Mouse (Mus musculus) hindbrain, embryonic 13.5 days (tissue): ENCODE results near the gene Cnnm2. TPM values are rescaled to one million over a fixed set of nuclear protein-coding genes. Genes with fewer than 3 reads are reported as not detected.
"Not testable (repeated sequence)": the region's sequence is repeated elsewhere in the genome, so short reads cannot be mapped to it uniquely, and the experiment has no call there.

ENCODE experiments used
- ATAC-seq: fragments of 200-750 bp; cut with Nextera tagmentation; 2 replicates; pipeline ENCODE4 v1.8.0; 2017; ENCODE audit warnings: moderate TSS enrichment; ENCODE audit not compliant: low FRiP score
- H3K27ac ChIP-seq: fragments of 300-500 bp; sonication (generic); 2 replicates; pipeline ENCODE4 v1.5.1; 2015; ENCODE audit warnings: inconsistent platforms, mild to moderate bottlenecking, moderate library complexity
- H3K27me3 ChIP-seq: fragments of 300-500 bp; sonication (generic); 2 replicates; pipeline ENCODE4 v1.6.1; 2015; ENCODE audit warnings: mild to moderate bottlenecking, inconsistent platforms
- H3K36me3 ChIP-seq: fragments of 300-500 bp; sonication (generic); 2 replicates; pipeline ENCODE4 v1.6.1; 2015; ENCODE audit warnings: mild to moderate bottlenecking, inconsistent platforms
- H3K4me1 ChIP-seq: fragments of 300-500 bp; sonication (generic); replicated peaks from 2 replicates; pipeline ENCODE4 v1.6.1; 2015; ENCODE audit warnings: inconsistent platforms
- H3K4me2 ChIP-seq: fragments of 300-500 bp; sonication (generic); 2 replicates; pipeline ENCODE4 v1.6.1; 2015; ENCODE audit warnings: inconsistent platforms, mild to moderate bottlenecking, moderate library complexity
- H3K4me3 ChIP-seq: fragments of 300-500 bp; sonication (generic); 2 replicates; pipeline ENCODE4 v1.5.1; 2015; ENCODE audit warnings: mild to moderate bottlenecking, inconsistent platforms
- H3K9ac ChIP-seq: fragments of 300-500 bp; sonication (generic); 2 replicates; pipeline ENCODE4 v1.6.1; 2015; ENCODE audit warnings: mild to moderate bottlenecking, inconsistent platforms
- H3K9me3 ChIP-seq: fragments of 300-500 bp; sonication (generic); 2 replicates; pipeline ENCODE4 v1.6.1; 2016; ENCODE audit warnings: inconsistent platforms
- WGBS: fragments of 180-500 bp; shearing (Covaris S2); methylation state at CpG from one replicate; pipeline ENCODE4 v1.1.7; 2015; 5-methylcytosine and 5-hydroxymethylcytosine counted together
- polyA plus RNA-seq: library from polyadenylated mRNA; unstranded; fragments of >200 nt; fragmentation: Nextera tagmentation; extraction: Ambion mirVana; gene quantifications from 2 replicates; pipeline ENCODE4 v1.2.1, GENCODE M21; 2015

Cnnm2 gene
- polyA plus RNA-seq, 1 experiment from 2014 or later: 5.8 TPM

- Histone ChIP-seq H3K36me3 (no peaks in the 10 kb centered on the region), H3K9me3 (no peaks in the 10 kb centered on the region), H3K4me1 (no peaks in the 10 kb centered on the region), H3K27me3 (no peaks in the 10 kb centered on the region), H3K9ac (no peak overlapping the region), H3K4me3 (no peak overlapping the region), H3K27ac (no peak overlapping the region), H3K4me2 (no peak overlapping the region)
- WGBS: 77% methylated on average over 5 of the region's 5 CpGs
- no peak for ATAC-seq
These were observed 26.2 kb upstream of the Cnnm2 start for GRCm38 (mm10) chr19:46735241-46735640.

GRCm38 (mm10) chr19:46737106-46737505 lies 24.3 kb upstream of the Cnnm2 start:
- H3K9ac ChIP-seq: no peak overlapping the region
- 88% methylated on average over 7 of the region's 7 CpGs for WGBS
- no peaks in the 10 kb centered on the region for H3K36me3 ChIP-seq
- H3K4me3 ChIP-seq: no peak overlapping the region
- no peaks in the 10 kb centered on the region for H3K27me3 ChIP-seq
- H3K4me1 ChIP-seq: no peaks in the 10 kb centered on the region
- no peak for ATAC-seq
- no peak overlapping the region for H3K4me2 ChIP-seq
- H3K9me3 ChIP-seq: no peaks in the 10 kb centered on the region
- H3K27ac ChIP-seq: no peak overlapping the region

DNA sequence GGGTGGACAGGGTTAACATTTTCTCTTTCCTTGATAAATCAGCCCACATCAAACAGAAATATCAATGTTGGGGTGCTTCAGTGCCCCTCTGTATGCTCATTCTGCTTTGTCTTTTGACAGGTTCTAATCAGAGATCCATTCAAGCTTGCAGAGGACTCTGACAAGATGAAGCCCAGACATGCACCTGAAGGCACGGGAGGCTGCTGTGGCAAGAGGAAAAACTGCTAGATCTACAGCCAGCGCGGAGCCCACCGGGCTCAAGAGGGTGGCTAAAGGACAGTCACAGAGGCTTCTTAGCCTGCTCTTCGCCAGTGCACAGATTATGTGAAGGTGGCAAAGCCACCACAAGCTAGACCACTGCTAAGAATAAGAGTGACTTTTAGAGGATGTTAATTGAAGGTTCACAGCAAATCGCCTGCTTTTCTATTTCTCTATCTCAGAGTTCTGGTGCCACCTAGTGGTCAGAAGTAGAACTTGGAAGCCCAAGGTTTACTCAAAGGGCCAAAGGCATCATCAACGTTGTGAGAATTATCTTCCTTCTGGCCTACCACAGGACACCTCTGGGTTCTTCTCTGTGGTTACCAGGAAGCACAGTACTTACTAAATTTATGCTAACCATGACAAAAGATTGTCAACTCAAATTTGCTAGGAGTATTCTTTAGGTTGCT lies 20.9 kb upstream of the Cnnm2 start:
- Histone ChIP-seq H3K27me3 (no peaks in the 10 kb centered on the region), H3K27ac (no peak overlapping the region), H3K4me1 (no peaks in the 10 kb centered on the region), H3K9ac (no peak overlapping the region), H3K4me3 (no peak overlapping the region), H3K9me3 (no peaks in the 10 kb centered on the region), H3K4me2 (no peak overlapping the region), H3K36me3 (no peaks in the 10 kb centered on the region)
- ATAC-seq: no peak
- 51% methylated on average over 7 of the region's 7 CpGs for WGBS

DNA sequence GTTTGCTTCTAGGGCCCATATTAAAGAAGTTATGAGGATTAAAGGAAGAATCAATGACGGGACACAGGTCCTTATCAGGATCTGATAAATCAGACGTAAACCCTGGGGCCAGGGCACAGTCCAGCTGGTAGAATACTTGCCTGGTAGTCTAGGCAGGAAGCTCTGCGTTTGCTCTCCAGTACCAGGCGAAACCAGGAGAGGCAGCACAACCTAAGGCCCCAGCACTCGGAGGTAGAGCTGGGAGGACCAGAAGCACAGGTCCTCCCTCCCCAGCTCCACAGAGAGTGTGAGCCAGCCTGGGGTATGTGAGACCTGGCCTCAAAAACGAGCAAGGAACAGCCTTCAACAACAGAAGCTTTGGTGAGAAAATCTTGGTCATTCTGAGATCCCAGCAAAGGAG lies 19.8 kb upstream of the Cnnm2 start:
- H3K4me1 ChIP-seq: no peaks in the 10 kb centered on the region
- no peak overlapping the region for H3K9ac ChIP-seq
- H3K4me2 ChIP-seq: no peak overlapping the region
- H3K27ac ChIP-seq: no peak overlapping the region
- WGBS: 50% methylated on average over 6 of the region's 6 CpGs
- H3K4me3 ChIP-seq: no peak overlapping the region
- no peaks in the 10 kb centered on the region for H3K36me3 ChIP-seq
- ATAC-seq: no peak
- no peaks in the 10 kb centered on the region for H3K27me3 ChIP-seq
- H3K9me3 ChIP-seq: no peaks in the 10 kb centered on the region

DNA sequence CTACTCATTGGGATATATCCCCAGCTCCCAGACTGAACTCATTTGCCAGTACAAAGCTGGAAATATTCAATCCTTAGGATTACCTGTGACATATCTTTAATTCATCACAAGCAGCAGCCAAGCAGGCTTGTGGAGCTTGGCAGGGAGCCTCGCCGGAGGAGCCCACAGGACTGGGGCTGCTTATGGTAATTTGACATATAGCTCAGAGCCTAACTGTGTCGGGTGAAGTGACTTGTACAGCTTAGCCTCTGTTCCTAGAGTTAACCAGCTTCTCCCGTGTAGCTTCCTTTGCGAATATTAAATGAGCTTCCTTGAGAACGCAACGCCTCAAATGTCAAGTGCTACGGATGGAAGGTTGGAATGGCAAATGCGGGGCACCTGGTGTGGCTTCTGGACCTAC lies 16.7 kb upstream of the Cnnm2 start:
- Histone ChIP-seq H3K9me3 (no peaks in the 10 kb centered on the region), H3K4me2 (no peak overlapping the region), H3K4me1 (no peaks in the 10 kb centered on the region), H3K27me3 (no peaks in the 10 kb centered on the region), H3K27ac (no peak overlapping the region), H3K4me3 (no peak overlapping the region), H3K9ac (no peak overlapping the region), H3K36me3 (no peaks in the 10 kb centered on the region)
- ATAC-seq: no peak
- WGBS: 67% methylated on average over 9 of the region's 9 CpGs

GRCm38 (mm10) chr19:46747799-46748198 lies 13.6 kb upstream of the Cnnm2 start:
- no peak for ATAC-seq
- H3K9ac ChIP-seq: no peak overlapping the region
- H3K27me3 ChIP-seq: no peaks in the 10 kb centered on the region
- no peaks in the 10 kb centered on the region for H3K36me3 ChIP-seq
- 90% methylated on average over 3 of the region's 3 CpGs for WGBS
- H3K9me3 ChIP-seq: no peaks in the 10 kb centered on the region
- no peak overlapping the region for H3K4me2 ChIP-seq
- no peak overlapping the region for H3K4me3 ChIP-seq
- no peak overlapping the region for H3K27ac ChIP-seq
- H3K4me1 ChIP-seq: no peaks in the 10 kb centered on the region

GRCm38 (mm10) chr19:46752235-46752634 lies 9.2 kb upstream of the Cnnm2 start:
- H3K4me3 ChIP-seq: no peak overlapping the region
- 0 out of 2 replicates have a peak, but pooled peaks cover 5% of the 10 kb centered on the region for H3K27me3 ChIP-seq
- no peak overlapping the region for H3K27ac ChIP-seq
- no peak overlapping the region for H3K4me2 ChIP-seq
- no peaks in the 10 kb centered on the region for H3K4me1 ChIP-seq
- no peak overlapping the region for H3K9ac ChIP-seq
- WGBS: 88% methylated on average over 5 of the region's 5 CpGs
- no peak for ATAC-seq
- no peaks in the 10 kb centered on the region for H3K36me3 ChIP-seq
- no peaks in the 10 kb centered on the region for H3K9me3 ChIP-seq

- no peak for ATAC-seq
- WGBS: 56% methylated on average over 9 of the region's 9 CpGs
- no peak overlapping the region for H3K4me2 ChIP-seq
These were observed 6.3 kb upstream of the Cnnm2 start for GRCm38 (mm10) chr19:46755066-46755465.

DNA sequence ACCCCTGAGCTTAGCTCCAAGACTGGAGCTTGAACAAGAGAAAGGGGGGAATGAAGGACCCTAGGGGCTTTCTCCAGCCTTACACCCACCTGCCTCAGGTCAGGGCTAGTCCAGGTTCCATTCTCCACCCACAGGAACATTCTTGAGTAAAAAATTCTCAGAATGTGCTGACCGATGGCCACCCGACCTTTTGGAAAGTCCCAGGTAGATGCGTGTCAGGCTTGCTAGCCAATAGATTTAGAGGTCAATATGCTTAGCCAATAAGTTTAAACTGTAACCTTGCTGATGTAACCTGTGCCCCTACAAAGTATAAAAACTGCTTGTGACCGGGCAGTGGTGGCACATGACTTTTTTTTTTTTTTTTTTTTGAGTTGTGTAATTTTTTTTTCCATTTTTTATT lies 5.2 kb upstream of the Cnnm2 start:
- H3K27me3 ChIP-seq: peaks cover 10% of the 10 kb centered on the region; the same call in 1 of the 2 replicates
- no peaks in the 10 kb centered on the region for H3K36me3 ChIP-seq
- no peak for ATAC-seq
- H3K9me3 ChIP-seq: no peaks in the 10 kb centered on the region
- no peak overlapping the region for H3K4me2 ChIP-seq
- no peak overlapping the region for H3K9ac ChIP-seq
- 92% methylated on average over 4 of the region's 4 CpGs for WGBS
- peaks cover 3% of the 10 kb centered on the region; the same call in 1 of the 2 replicates for H3K4me1 ChIP-seq
- H3K4me3 ChIP-seq: no peak overlapping the region
- no peak overlapping the region for H3K27ac ChIP-seq

More at GRCm38 (mm10) chr19:46755066-46755465, 6.3 kb upstream of the Cnnm2 start:
- Histone ChIP-seq H3K4me3 (no peak overlapping the region), H3K36me3 (no peaks in the 10 kb centered on the region), H3K9ac (no peak overlapping the region), H3K27ac (no peak overlapping the region), H3K27me3 (peaks cover 10% of the 10 kb centered on the region; the same call in 1 of the 2 replicates), H3K4me1 (no peaks in the 10 kb centered on the region), H3K9me3 (no peaks in the 10 kb centered on the region)

- H3K4me3 ChIP-seq: no peak overlapping the region
- no peak overlapping the region for H3K27ac ChIP-seq
- no peak overlapping the region for H3K9ac ChIP-seq
- H3K36me3 ChIP-seq: no peaks in the 10 kb centered on the region
- WGBS: 72% methylated on average over 8 of the region's 8 CpGs
- H3K4me2 ChIP-seq: no peak overlapping the region
- ATAC-seq: no peak
- peaks cover 17% of the 10 kb centered on the region for H3K27me3 ChIP-seq
- peaks cover 23% of the 10 kb centered on the region for H3K4me1 ChIP-seq
- no peaks in the 10 kb centered on the region for H3K9me3 ChIP-seq
These were observed 2.3 kb upstream of the Cnnm2 start for GRCm38 (mm10) chr19:46759096-46759495.

GRCm38 (mm10) chr19:46759909-46760308 lies 1.5 kb upstream of the Cnnm2 start:
- Histone ChIP-seq H3K27me3 (peaks cover 22% of the 10 kb centered on the region), H3K4me1 (peaks cover 31% of the 10 kb centered on the region)
- not testable (repeated sequence) for H3K4me2 ChIP-seq, H3K9me3 ChIP-seq, H3K27ac ChIP-seq, H3K9ac ChIP-seq, H3K36me3 ChIP-seq, ATAC-seq, H3K4me3 ChIP-seq
- 87% methylated on average over 10 of the region's 10 CpGs for WGBS

DNA sequence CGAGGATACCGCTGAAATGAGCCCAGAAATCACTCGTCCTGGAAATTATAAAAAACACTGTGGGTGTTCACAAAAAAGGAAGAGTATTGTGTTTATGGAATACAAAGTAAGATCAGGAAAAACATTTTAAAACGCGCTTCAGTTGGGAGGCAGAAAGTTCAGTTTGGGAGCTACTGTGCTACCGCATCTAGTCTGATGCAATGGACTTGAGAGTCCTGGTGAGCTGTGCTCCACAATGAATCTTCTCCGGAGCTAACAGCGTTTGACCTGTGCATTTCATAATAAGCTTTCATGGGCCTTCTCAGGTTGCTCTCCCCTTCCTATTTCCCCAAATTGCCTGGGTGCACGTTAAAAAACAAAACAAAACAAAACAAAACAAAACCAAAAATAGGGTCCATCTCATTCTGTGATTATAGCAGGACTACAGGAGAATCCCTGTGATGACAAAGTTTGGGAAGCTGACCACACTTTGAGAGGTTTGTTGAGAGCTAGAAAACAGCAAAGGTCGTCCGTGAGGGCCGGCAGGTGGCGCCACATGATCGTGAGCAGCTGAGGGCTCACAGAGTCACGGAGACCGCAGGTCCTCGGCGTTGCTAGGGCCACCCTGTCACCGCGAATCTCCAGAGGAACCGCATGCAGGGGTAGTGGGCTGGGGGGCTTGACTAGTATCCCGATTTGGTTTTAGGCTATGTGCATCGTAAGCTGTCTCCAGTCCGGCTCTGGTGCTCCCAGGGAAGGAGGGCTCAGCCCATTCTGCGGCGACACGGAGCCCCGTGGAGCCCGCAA lies 828 bp upstream of the Cnnm2 start:
- peaks cover 20% of the 10 kb centered on the region for H3K27me3 ChIP-seq
- no peaks in the 10 kb centered on the region for H3K9me3 ChIP-seq
- H3K27ac ChIP-seq: peak overlapping the region; percentile 85
- peak overlapping the region; percentile 79 for H3K4me3 ChIP-seq
- peak overlapping the region; percentile 99 for H3K4me2 ChIP-seq
- no peaks in the 10 kb centered on the region for H3K36me3 ChIP-seq
- peak; percentile 75 for ATAC-seq
- H3K9ac ChIP-seq: peak overlapping the region; percentile 55; the same call in 1 of the 2 replicates
- 16% methylated on average over 29 of the region's 29 CpGs for WGBS
- peaks cover 36% of the 10 kb centered on the region for H3K4me1 ChIP-seq

DNA sequence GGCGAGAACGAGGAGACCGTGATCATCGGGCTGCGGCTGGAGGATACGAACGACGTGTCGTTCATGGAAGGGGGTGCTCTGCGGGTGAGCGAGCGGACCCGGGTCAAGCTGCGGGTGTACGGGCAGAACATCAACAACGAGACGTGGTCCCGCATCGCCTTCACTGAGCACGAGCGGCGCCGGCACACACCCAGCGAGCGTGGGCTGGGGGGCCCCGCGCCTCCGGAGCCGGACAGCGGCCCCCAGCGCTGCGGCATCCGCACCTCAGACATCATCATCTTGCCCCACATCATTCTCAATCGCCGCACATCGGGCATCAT lies 535 bp downstream of the Cnnm2 start:
- under 1% methylated on average over 36 of the region's 36 CpGs for WGBS
- no peak; the same call in 1 of the 2 replicates for ATAC-seq
- Histone ChIP-seq H3K4me2 (peak overlapping the region; percentile 99), H3K27me3 (peaks cover 20% of the 10 kb centered on the region), H3K36me3 (no peaks in the 10 kb centered on the region), H3K9ac (peak overlapping the region; percentile 88), H3K4me1 (peaks cover 44% of the 10 kb centered on the region), H3K27ac (peak overlapping the region; percentile 95), H3K4me3 (peak overlapping the region; percentile 79), H3K9me3 (no peaks in the 10 kb centered on the region)
